Mouse (Mus musculus) limb, embryonic 14.5 days (tissue): ENCODE measurements around the gene Emc8. TPM values are rescaled to one million over a fixed set of nuclear protein-coding genes. Genes with fewer than 3 reads are reported as not detected.

Experiments used
- ATAC-seq: fragments of 200-750 bp; cut with Nextera tagmentation; 2 replicates; pipeline ENCODE4 v1.8.0; 2017; ENCODE audit warnings: low read depth, moderate number of reproducible peaks, moderate TSS enrichment; ENCODE audit not compliant: low FRiP score
- DNase-seq: peaks from one replicate; pipeline ENCODE4 v3.0.0-alpha.2; 2015; ENCODE audit warnings: low spot score
- H3K27ac ChIP-seq: fragments of 300-500 bp; sonication (generic); replicated peaks from 2 replicates; pipeline ENCODE4 v1.5.1; 2014; ENCODE audit warnings: low read depth, mild to moderate bottlenecking, low read length, moderate library complexity, mixed read lengths
- H3K27me3 ChIP-seq: fragments of 300-500 bp; sonication (generic); 2 replicates; pipeline ENCODE4 v1.6.1; 2014; ENCODE audit warnings: low read length, mixed read lengths; ENCODE audit not compliant: control insufficient read depth, insufficient read depth
- H3K36me3 ChIP-seq: fragments of 300-500 bp; sonication (generic); 2 replicates; pipeline ENCODE4 v1.6.1; 2014; ENCODE audit warnings: mild to moderate bottlenecking, low read length, moderate library complexity, mixed read lengths; ENCODE audit not compliant: control insufficient read depth, insufficient read depth
- H3K4me1 ChIP-seq: fragments of 300-500 bp; sonication (generic); 2 replicates; pipeline ENCODE4 v1.6.1; 2014; ENCODE audit warnings: antibody characterized with exemption, low read length, mixed read lengths; ENCODE audit not compliant: control insufficient read depth, insufficient read depth
- H3K4me2 ChIP-seq: fragments of 300-500 bp; sonication (generic); replicated peaks from 2 replicates; pipeline ENCODE4 v1.6.1; 2014; ENCODE audit warnings: low read depth, mild to moderate bottlenecking, low read length, moderate library complexity; ENCODE audit not compliant: severe bottlenecking
- H3K4me3 ChIP-seq: fragments of 300-500 bp; sonication (generic); replicated peaks from 2 replicates; pipeline ENCODE4 v1.5.1; 2014; ENCODE audit warnings: low read length
- H3K9ac ChIP-seq: fragments of 300-500 bp; sonication (generic); 2 replicates; pipeline ENCODE4 v1.6.1; 2014; ENCODE audit warnings: mild to moderate bottlenecking, low read depth, low read length, moderate library complexity; ENCODE audit not compliant: severe bottlenecking
- H3K9me3 ChIP-seq: fragments of 300-500 bp; sonication (generic); 2 replicates; pipeline ENCODE4 v1.6.1; 2016; ENCODE audit warnings: low read length; ENCODE audit not compliant: control insufficient read depth
- POLR2A ChIP-seq: fragments of 200-500 bp; IDR thresholded peaks from 2 replicates; pipeline ENCODE4 v1.8.0; 2012; ENCODE audit warnings: inconsistent platforms, mild to moderate bottlenecking, moderate library complexity, borderline replicate concordance; ENCODE audit not compliant: insufficient read depth, insufficient read length; ENCODE audit errors: extremely low read depth
- WGBS: fragments of 180-500 bp; shearing (Covaris S2); extraction: QIAGEN DNeasy Blood & Tissue Kit; methylation state at CpG from one replicate; pipeline ENCODE4 v1.1.7; 2014; 5-methylcytosine and 5-hydroxymethylcytosine counted together
- polyA plus RNA-seq, 2 experiments: library from polyadenylated mRNA; depleted of rRNA in 1 of 2; stranded (reverse) in 1 of 2; unstranded in 1 of 2; fragments of >200 nt; fragmentation: Nextera tagmentation in 1 of 2; extraction: Ambion mirVana in 1 of 2; gene quantifications; 2 replicates each; pipeline versions ENCODE4 v1.2.1 to v1.2.3; 2012 to 2014

Emc8 gene
- polyA plus RNA-seq, 2 experiments = 109 to 238 TPM

- no peak for TF ChIP-seq POLR2A
- H3K36me3 ChIP-seq = peaks cover 54% of the 10 kb centered on the region
- H3K9me3 ChIP-seq = no peaks in the 10 kb centered on the region
- no peak overlapping the region for H3K4me2 ChIP-seq
- DNase-seq (no peak), ATAC-seq (no peak)
- no peaks in the 10 kb centered on the region for H3K27me3 ChIP-seq
- H3K9ac ChIP-seq = no peak overlapping the region
- no peak overlapping the region for H3K4me3 ChIP-seq
- H3K27ac ChIP-seq = no peak overlapping the region
- H3K4me1 ChIP-seq = peaks cover 7% of the 10 kb centered on the region
- 85% methylated on average over 6 of the region's 6 CpGs for WGBS
Observed at GRCm38 (mm10) chr8:120671775-120672174, 3.4 kb upstream of the Emc8 start.

- H3K9me3 ChIP-seq = no peaks in the 10 kb centered on the region
- peaks cover 35% of the 10 kb centered on the region for H3K36me3 ChIP-seq
- H3K27ac ChIP-seq = peak within 1 kb of the TSS; percentile 80
- peak within 1 kb of the TSS; percentile 83 for H3K4me2 ChIP-seq
- peak within 1 kb of the TSS; percentile 97 for H3K9ac ChIP-seq
- DNase-seq (peak; percentile 95), ATAC-seq (peak; percentile 95)
- peak; percentile 95; the same call in 1 of the 2 replicates for TF ChIP-seq POLR2A
- under 1% methylated on average over 88 of the region's 105 CpGs for WGBS
- peaks cover 15% of the 10 kb centered on the region for H3K4me1 ChIP-seq
- H3K4me3 ChIP-seq = peak within 1 kb of the TSS; percentile 93
- H3K27me3 ChIP-seq = no peaks in the 10 kb centered on the region
Observed at GRCm38 (mm10) chr8:120667561-120668373, 606 bp downstream of the Emc8 start, which contains the start of the genes Gm27021 and Cox4i1. Gene Gm27021, minus strand, starts transcription at chr8:120668079. Gene Cox4i1, plus strand, starts transcription at chr8:120668222.

GRCm38 (mm10) chr8:120666807-120667470, 1.4 kb downstream of the Emc8 start:
- 2% methylated on average over 17 of the region's 17 CpGs for WGBS
- H3K27ac ChIP-seq = no peak overlapping the region

GRCm38 (mm10) chr8:120665726-120666455, 2.5 kb downstream of the Emc8 start:
- no peaks in the 10 kb centered on the region for H3K9me3 ChIP-seq
- peaks cover 20% of the 10 kb centered on the region for H3K36me3 ChIP-seq
- H3K4me2 ChIP-seq = peak overlapping the region; percentile 79
- H3K4me3 ChIP-seq = no peak overlapping the region
- WGBS = 73% methylated on average over 3 of the region's 3 CpGs
- no peak overlapping the region for H3K27ac ChIP-seq
- no peaks in the 10 kb centered on the region for H3K27me3 ChIP-seq
- peaks cover 15% of the 10 kb centered on the region for H3K4me1 ChIP-seq
- no peak for ATAC-seq
- H3K9ac ChIP-seq = peak overlapping the region; percentile 97; the same call in 1 of the 2 replicates
- no peak for DNase-seq
- TF ChIP-seq POLR2A = no peak

More at GRCm38 (mm10) chr8:120666807-120667470, 1.4 kb downstream of the Emc8 start:
- no peaks in the 10 kb centered on the region for H3K27me3 ChIP-seq
- ATAC-seq (no peak), DNase-seq (no peak)
- H3K9me3 ChIP-seq = no peaks in the 10 kb centered on the region
- H3K36me3 ChIP-seq = peaks cover 26% of the 10 kb centered on the region
- TF ChIP-seq POLR2A = no peak
- peak overlapping the region; percentile 93 for H3K4me3 ChIP-seq
- H3K4me2 ChIP-seq = peak overlapping the region; percentile 79
- H3K9ac ChIP-seq = peak overlapping the region; percentile 97
- peaks cover 15% of the 10 kb centered on the region for H3K4me1 ChIP-seq

- no peak overlapping the region for H3K4me3 ChIP-seq
- H3K4me2 ChIP-seq = no peak overlapping the region
- no peak for TF ChIP-seq POLR2A
- ATAC-seq = no peak
- no peak overlapping the region for H3K27ac ChIP-seq
- H3K9ac ChIP-seq = no peak overlapping the region
- DNase-seq = no peak
- H3K36me3 ChIP-seq = peaks cover 16% of the 10 kb centered on the region
- peaks cover 15% of the 10 kb centered on the region for H3K4me1 ChIP-seq
- no peaks in the 10 kb centered on the region for H3K9me3 ChIP-seq
- WGBS = 81% methylated on average over 6 of the region's 6 CpGs
- H3K27me3 ChIP-seq = no peaks in the 10 kb centered on the region
Observed at GRCm38 (mm10) chr8:120664566-120664965, 3.8 kb downstream of the Emc8 start.
